Mouse (Mus musculus) CH12.LX (cell line): ENCODE results near the gene Fuk. TPM values are rescaled to one million over a fixed set of nuclear protein-coding genes. Genes with fewer than 3 reads are reported as not detected.

Experiments
- DNase-seq: peaks from one replicate; pipeline ENCODE4 v3.0.0-alpha.2; 2013; ENCODE audit errors: extremely low read depth
- H3K27ac ChIP-seq: 2 replicates; pipeline ENCODE4 v1.5.1; 2012; ENCODE audit warnings: low read depth, mild to moderate bottlenecking, control low read depth, moderate library complexity; ENCODE audit not compliant: insufficient read depth
- H3K27me3 ChIP-seq: replicated peaks from 2 replicates; pipeline ENCODE3; 2012; ENCODE audit warnings: inconsistent platforms
- H3K36me3 ChIP-seq, 2 experiments: replicated peaks in 1 of 2; 2 replicates each; pipeline versions ENCODE3 to v1.6.1; 2012; ENCODE audit warnings: inconsistent platforms in 1 of 2, low read length in 1 of 2, mild to moderate bottlenecking in 1 of 2, mixed read lengths in 1 of 2, moderate library complexity in 1 of 2; ENCODE audit not compliant: control insufficient read depth in 1 of 2, insufficient read depth in 1 of 2
- H3K4me1 ChIP-seq, 2 experiments: 2 replicates each; pipeline ENCODE4 v1.6.1; 2012; ENCODE audit warnings: inconsistent platforms in 1 of 2, moderate library complexity in 1 of 2; ENCODE audit not compliant: insufficient read depth in 2 of 2, control insufficient read depth in 1 of 2
- H3K4me2 ChIP-seq: 2 replicates; pipeline ENCODE4 v1.6.1; 2012; ENCODE audit warnings: low read depth, mild to moderate bottlenecking, control low read depth; ENCODE audit not compliant: poor library complexity, insufficient read depth, severe bottlenecking
- H3K4me3 ChIP-seq, 3 experiments: fragments of 150-350 bp in 1 of 3; sonication (generic) in 1 of 3; replicated peaks in 1 of 3; 2 replicates each; pipeline versions ENCODE3 to v1.5.1; 2011 to 2012; ENCODE audit warnings: low read depth in 2 of 3, low read length in 2 of 3, mild to moderate bottlenecking in 2 of 3, moderate library complexity in 2 of 3, control low read depth in 1 of 3, improper control_type of control experiment in 1 of 3, inconsistent platforms in 1 of 3, mixed read lengths in 1 of 3; ENCODE audit not compliant: poor library complexity in 1 of 3
- H3K79me2 ChIP-seq: replicated peaks from 2 replicates; pipeline ENCODE4 v1.6.1; 2012; ENCODE audit warnings: mild to moderate bottlenecking, moderate library complexity; ENCODE audit not compliant: control insufficient read depth, poor library complexity, insufficient read depth, severe bottlenecking; ENCODE audit errors: extremely low read depth
- H3K9ac ChIP-seq: 2 replicates; pipeline ENCODE4 v1.6.1; 2012; ENCODE audit warnings: low read depth, mild to moderate bottlenecking, control low read depth, moderate library complexity; ENCODE audit not compliant: insufficient read depth
- H3K9me3 ChIP-seq: replicated peaks from 2 replicates; pipeline ENCODE3; 2012; ENCODE audit warnings: low read length, inconsistent platforms, mixed read lengths
- BHLHE40 ChIP-seq: IDR thresholded peaks from 2 replicates; pipeline ENCODE4 v1.6.1; 2011; ENCODE audit warnings: mild to moderate bottlenecking, low read depth, low read length, improper control_type of control experiment
- CTCF ChIP-seq, 2 experiments: IDR thresholded peaks in 1 of 2; conservative IDR thresholded peaks in 1 of 2; 2 replicates each; pipeline ENCODE4 v1.5.1; 2011 to 2012; ENCODE audit warnings: low read depth in 2 of 2, low read length in 2 of 2, improper control_type of control experiment in 1 of 2, inconsistent platforms in 1 of 2, mild to moderate bottlenecking in 1 of 2, moderate library complexity in 1 of 2
- EP300 ChIP-seq: IDR thresholded peaks from 2 replicates; pipeline ENCODE4 v1.6.1; 2011; ENCODE audit warnings: low read length, improper control_type of control experiment
- ETS1 ChIP-seq: conservative IDR thresholded peaks from 2 replicates; pipeline ENCODE4 v1.6.1; 2012; ENCODE audit warnings: low read depth, mild to moderate bottlenecking, inconsistent platforms, low read length, improper control_type of control experiment, moderate library complexity
- GABPA ChIP-seq: IDR thresholded peaks from 2 replicates; pipeline ENCODE4 v1.6.1; 2012; ENCODE audit warnings: low read depth, low read length, improper control_type of control experiment, inconsistent platforms; ENCODE audit not compliant: insufficient replicate concordance
- KAT2A ChIP-seq: IDR thresholded peaks from 2 replicates; pipeline ENCODE4 v1.6.1; 2012; ENCODE audit warnings: low read length, improper control_type of control experiment, inconsistent platforms; ENCODE audit not compliant: insufficient replicate concordance
- MAFK ChIP-seq: IDR thresholded peaks from 2 replicates; pipeline ENCODE4 v1.6.1; 2011; ENCODE audit warnings: low read length, improper control_type of control experiment; ENCODE audit not compliant: insufficient replicate concordance
- MAZ ChIP-seq: IDR thresholded peaks from 2 replicates; pipeline ENCODE4 v1.6.1; 2012; ENCODE audit warnings: low read depth, mild to moderate bottlenecking, inconsistent platforms, low read length, improper control_type of control experiment, moderate library complexity
- MEF2A ChIP-seq: IDR thresholded peaks from 2 replicates; pipeline ENCODE4 v1.6.1; 2014; ENCODE audit warnings: low read depth, mild to moderate bottlenecking, inconsistent platforms, low read length, improper control_type of control experiment, borderline replicate concordance
- NRF1 ChIP-seq: IDR thresholded peaks from 2 replicates; pipeline ENCODE4 v1.6.1; 2014; ENCODE audit warnings: low read depth, mild to moderate bottlenecking, inconsistent platforms, low read length, improper control_type of control experiment, moderate library complexity
- RAD21 ChIP-seq: IDR thresholded peaks from 2 replicates; pipeline ENCODE4 v1.6.1; 2011; ENCODE audit warnings: low read depth, mild to moderate bottlenecking, low read length, improper control_type of control experiment, moderate library complexity
- RCOR1 ChIP-seq: conservative IDR thresholded peaks from 2 replicates; pipeline ENCODE4 v1.6.1; 2012; ENCODE audit warnings: low read depth, mild to moderate bottlenecking, inconsistent platforms, low read length, improper control_type of control experiment
- SIN3A ChIP-seq: IDR thresholded peaks from 2 replicates; pipeline ENCODE4 v1.6.1; 2012; ENCODE audit warnings: low read length, improper control_type of control experiment, inconsistent platforms
- SMC3 ChIP-seq: IDR thresholded peaks from 2 replicates; pipeline ENCODE4 v1.6.1; 2011; ENCODE audit warnings: low read depth, low read length, improper control_type of control experiment
- UBTF ChIP-seq: IDR thresholded peaks from 2 replicates; pipeline ENCODE4 v1.6.1; 2012; ENCODE audit warnings: low read depth, mild to moderate bottlenecking, inconsistent platforms, low read length, improper control_type of control experiment, moderate library complexity
- USF1 ChIP-seq: IDR thresholded peaks from 2 replicates; pipeline ENCODE4 v1.6.1; 2014; ENCODE audit warnings: low read depth, mild to moderate bottlenecking, inconsistent platforms, low read length, improper control_type of control experiment
- USF2 ChIP-seq: conservative IDR thresholded peaks from 2 replicates; pipeline ENCODE4 v1.6.1; 2011; ENCODE audit warnings: low read depth, low read length, improper control_type of control experiment
- ZC3H11A ChIP-seq: IDR thresholded peaks from 2 replicates; pipeline ENCODE4 v1.6.1; 2012; ENCODE audit warnings: low read depth, mild to moderate bottlenecking, inconsistent platforms, low read length, improper control_type of control experiment
- ZKSCAN1 ChIP-seq: IDR thresholded peaks from 2 replicates; pipeline ENCODE4 v1.6.1; 2012; ENCODE audit warnings: low read depth, inconsistent platforms, low read length, improper control_type of control experiment, borderline replicate concordance
- ZMIZ1 ChIP-seq: IDR thresholded peaks from 2 replicates; pipeline ENCODE4 v1.6.1; 2012; ENCODE audit warnings: low read depth, mild to moderate bottlenecking, inconsistent platforms, low read length, improper control_type of control experiment
- ZNF384 ChIP-seq: IDR thresholded peaks from 2 replicates; pipeline ENCODE4 v1.6.1; 2012; ENCODE audit warnings: low read depth, low read length, improper control_type of control experiment, inconsistent platforms
- dilution Hi-C: fragments of 300-500 bp; cut with MboI; formaldehyde crosslinking; loops from 2 replicates; pipeline ENCODE4 v1.14.3; 2020; ENCODE audit warnings: low sequenced_read_pairs; ENCODE audit not compliant: extremely low pct_unique_long_range_greater_than_20kb, extremely low pct_ligation_motif_present
- in situ Hi-C: fragments of 300-500 bp; cut with MboI; formaldehyde crosslinking; loops from 3 replicates; pipeline ENCODE4 v1.14.3; 2019; ENCODE audit warnings: low sequenced_read_pairs, low pct_ligation_motif_present, low pct_unique_long_range_greater_than_20kb, mixed read lengths
- polyA plus RNA-seq: library from polyadenylated mRNA; unstranded; fragments of >175 nt; gene quantifications from 2 replicates; pipeline ENCODE4 v1.2.1, GENCODE M21; 2012; ENCODE audit warnings: low read depth; ENCODE audit not compliant: insufficient read length
- total RNA-seq, 2 experiments: library from RNA; depleted of rRNA; stranded (reverse); fragments of 300-350 nt in 1 of 2; fragments of >200 nt in 1 of 2; gene quantifications; 2 replicates each; pipeline ENCODE4 v1.2.3; 2012 to 2014

The Fuk gene
- total and polyA plus RNA-seq, 3 experiments, result 6.4 to 14.4 (median 6.8) TPM

GRCm38 (mm10) chr8:110897495-110897894, 4.8 kb downstream of the Fuk start:
- H3K27ac ChIP-seq, result no peak overlapping the region
- dilution Hi-C loops (no loop called here), in situ Hi-C loops (no loop called here)
- no peaks in the 10 kb centered on the region for H3K27me3 ChIP-seq
- no peak overlapping the region for H3K4me3 ChIP-seq
- peaks cover 2% of the 10 kb centered on the region; the same call in 1 of the 2 replicates for H3K79me2 ChIP-seq
- DNase-seq, result no peak
- peaks cover 4 to 10% of the 10 kb centered on the region in 2 experiments; a peak in 2 of 4 replicates for H3K4me1 ChIP-seq
- H3K9ac ChIP-seq, result no peak overlapping the region
- TF ChIP-seq SIN3A, result no peak
- peak; percentile 73 for TF ChIP-seq ZNF384
- TF ChIP-seq MAFK, result no peak
- no peak for TF ChIP-seq ZMIZ1
- TF ChIP-seq USF1, result no peak
- TF ChIP-seq CTCF (conservative IDR thresholded peaks at IDR 0.05 in 1 of 2, IDR thresholded peaks at IDR 0.05 in 1 of 2; ENCODE audit: low read depth in 2 of 2, low read length in 2 of 2), result peak in 1 of 2 experiments; percentile 33; a peak in 1 of 4 replicates
- TF ChIP-seq KAT2A, result no peak
- peak; percentile 10; the same call in 1 of the 2 replicates for TF ChIP-seq SMC3
- TF ChIP-seq RAD21, result peak; percentile 25
- peaks cover 2% of the 10 kb centered on the region for H3K9me3 ChIP-seq
- H3K4me2 ChIP-seq, result no peak overlapping the region
- H3K36me3 ChIP-seq, result peaks cover 39 to 59% of the 10 kb centered on the region in 2 experiments

- Histone ChIP-seq H3K4me2 (no peak overlapping the region), H3K4me1 (peaks cover 0 to 2% of the 10 kb centered on the region in 2 experiments; a peak in 1 of 4 replicates), H3K4me3 (no peak overlapping the region), H3K79me2 (no peaks in the 10 kb centered on the region; the same call in 1 of the 2 replicates), H3K27ac (no peak overlapping the region), H3K27me3 (no peaks in the 10 kb centered on the region), H3K9ac (no peak overlapping the region), H3K9me3 (peaks cover 2% of the 10 kb centered on the region), H3K36me3 (peaks cover 42 to 70% of the 10 kb centered on the region in 2 experiments)
- DNase-seq, result no peak
- TF ChIP-seq MAZ, result no peak
- dilution Hi-C loops, result no loop called here
- in situ Hi-C loops, result no loop called here
These were observed 6.5 kb downstream of the Fuk start for GRCm38 (mm10) chr8:110895812-110896211.

- Histone ChIP-seq H3K79me2 (no peaks in the 10 kb centered on the region; the same call in 1 of the 2 replicates), H3K9me3 (peaks cover 2% of the 10 kb centered on the region), H3K27ac (no peak overlapping the region), H3K4me1 (no peaks in the 10 kb centered on the region), H3K27me3 (no peaks in the 10 kb centered on the region), H3K9ac (no peak overlapping the region), H3K4me3 (no peak overlapping the region), H3K36me3 (peaks cover 43 to 76% of the 10 kb centered on the region in 2 experiments), H3K4me2 (no peak overlapping the region)
- dilution Hi-C loops, result no loop called here
- TF ChIP-seq UBTF (no peak), CTCF (conservative IDR thresholded peaks at IDR 0.05 in 1 of 2, IDR thresholded peaks at IDR 0.05 in 1 of 2; ENCODE audit: low read depth in 2 of 2, low read length in 2 of 2) (no peak), USF2 (no peak), ZMIZ1 (no peak), EP300 (no peak), RAD21 (no peak), GABPA (no peak), ZC3H11A (no peak), BHLHE40 (no peak), NRF1 (no peak), MAZ (no peak), MEF2A (no peak), ZKSCAN1 (no peak), ETS1 (no peak), RCOR1 (no peak)
- in situ Hi-C loops, result no loop called here
- no peak for DNase-seq
These were observed 7.0 kb downstream of the Fuk start for GRCm38 (mm10) chr8:110895254-110895653.
